Mouse (Mus musculus) olfactory bulb, adult 2 months (tissue): ENCODE data around the gene Il13.

ENCODE experiments used
- CTCF ChIP-seq: fragments of 200-500 bp; IDR thresholded peaks from 2 replicates; pipeline ENCODE4 v1.5.1; 2012; ENCODE audit warnings: low read depth, mild to moderate bottlenecking, low read length, moderate library complexity; ENCODE audit not compliant: insufficient read depth
- POLR2A ChIP-seq: fragments of 200-500 bp; IDR thresholded peaks from 2 replicates; pipeline ENCODE4 v1.6.1; 2012; ENCODE audit warnings: mild to moderate bottlenecking, low read depth, low read length, moderate library complexity; ENCODE audit not compliant: insufficient read depth

DNA sequence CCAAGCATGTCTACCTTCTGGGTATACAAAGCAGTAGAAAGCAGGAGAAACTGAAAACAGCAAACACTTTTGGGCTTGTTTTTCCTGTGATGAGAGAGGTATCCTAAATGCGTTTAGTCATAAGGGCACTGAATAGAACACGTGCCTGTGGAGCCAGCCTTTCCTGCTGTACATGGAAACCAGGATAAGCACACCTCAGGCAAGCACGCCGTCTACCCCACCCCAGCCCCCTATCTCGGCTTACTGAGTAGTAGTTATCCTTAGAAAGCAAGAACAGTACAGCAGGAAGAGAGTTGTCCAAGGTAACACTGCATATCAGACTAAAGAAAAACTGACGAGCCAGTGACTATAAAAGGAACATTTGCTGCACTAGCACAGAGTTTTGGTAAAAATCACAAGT, 23.3 kb upstream of the Il13 start:
- no peak for TF ChIP-seq CTCF
- no peak for TF ChIP-seq POLR2A
